Mouse (Mus musculus) neural tube, embryonic 10.5 days (tissue): ENCODE measurements at regions not wholly inside any gene's neighbourhood (a gene's known extent, or its start where the extent isn't known, plus 50 kb on each side); places are given as distances from the start of the nearest gene placed in this dataset.

Source experiments
- DNase-seq: peaks from one replicate; pipeline ENCODE4 v3.0.0-alpha.2; 2017; ENCODE audit warnings: low spot score; ENCODE audit errors: extremely low spot score

DNA sequence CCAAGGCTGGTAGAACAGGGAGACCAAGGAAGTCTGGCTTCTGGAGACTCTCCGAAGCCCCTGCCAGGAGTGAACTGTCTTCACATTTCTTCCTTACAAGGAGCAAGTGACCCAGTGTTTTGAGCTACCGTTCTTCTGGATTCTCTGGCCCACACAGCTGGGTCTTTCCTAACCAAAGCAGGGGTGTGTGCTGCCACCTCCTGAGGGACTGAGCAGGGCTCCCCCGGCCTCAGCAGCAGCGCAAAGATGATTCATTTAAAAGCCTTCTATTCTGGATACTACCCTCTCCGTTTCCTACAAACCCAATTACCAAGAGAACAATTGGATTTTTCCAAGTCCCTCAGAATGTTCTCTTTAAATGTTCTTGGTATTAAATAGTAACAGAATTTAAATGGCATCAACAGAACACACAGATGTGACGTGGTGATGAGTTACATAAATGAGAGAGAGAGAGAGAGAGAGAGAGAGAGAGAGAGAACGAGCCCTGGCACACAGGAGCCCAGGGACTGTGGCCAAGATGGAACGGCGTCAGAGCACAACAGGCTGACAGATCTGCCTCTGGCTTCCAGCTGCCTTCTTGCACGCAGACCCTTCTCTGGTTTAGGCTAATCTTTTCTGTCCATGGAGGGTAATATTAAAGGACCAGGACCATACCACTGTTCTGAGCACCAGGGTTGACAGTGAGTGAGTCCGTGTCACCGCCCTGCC is 191.6 kb downstream of the Agtpbp1 start:
- no peak for DNase-seq

DNA sequence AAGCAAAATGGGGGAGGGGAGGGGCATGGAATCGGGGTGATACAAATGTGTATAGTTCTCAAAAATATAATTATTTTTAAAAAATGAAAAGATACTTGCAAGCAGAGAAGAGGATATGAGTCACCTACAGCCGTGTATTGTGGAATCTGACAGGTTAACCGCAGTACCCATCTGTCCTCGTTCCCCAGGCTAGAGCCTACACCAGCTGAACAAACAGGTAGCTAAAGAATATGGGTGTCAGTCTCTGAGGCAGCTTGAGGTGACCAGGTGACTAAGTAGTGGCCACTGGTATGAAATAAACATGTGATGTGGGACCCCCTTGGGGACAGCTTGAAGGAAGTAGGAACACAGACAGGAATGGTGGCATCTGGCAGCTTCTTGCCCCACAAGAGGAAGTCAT is 192.2 kb downstream of the Agtpbp1 start:
- no peak for DNase-seq

DNA sequence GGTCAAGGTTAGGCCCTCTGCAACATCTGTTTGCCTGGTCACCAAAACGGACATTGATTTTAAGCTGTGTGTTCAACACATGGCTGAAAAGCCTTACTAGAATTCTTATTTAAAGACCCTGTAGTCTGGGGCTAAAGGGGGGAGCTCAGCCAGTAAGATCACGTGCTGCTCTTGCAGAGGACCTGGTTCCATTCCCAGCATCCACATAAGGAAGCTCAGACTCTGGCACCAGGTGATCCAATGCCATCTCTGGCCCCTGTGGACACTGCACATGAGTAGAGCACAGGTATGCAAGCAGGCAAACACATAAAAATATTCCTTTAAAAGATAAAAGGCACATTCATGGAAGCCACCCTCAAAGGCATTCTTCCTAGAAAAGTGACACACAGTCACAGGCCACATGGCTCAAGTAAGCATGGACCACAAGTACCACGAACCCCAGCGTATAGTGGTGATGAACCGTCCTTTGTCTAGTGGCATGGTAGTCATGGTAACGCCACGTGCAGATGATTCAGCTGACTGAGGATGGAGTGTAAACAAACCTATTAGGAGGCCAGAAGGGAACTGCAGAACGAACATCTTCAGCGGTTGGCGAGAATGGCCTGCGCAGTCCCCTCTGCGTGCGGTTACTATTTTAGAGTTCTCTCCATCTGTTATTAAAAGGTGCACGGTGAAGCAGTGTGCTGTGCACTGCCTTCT is 197.3 kb downstream of the Agtpbp1 start:
- DNase-seq = no peak

DNA sequence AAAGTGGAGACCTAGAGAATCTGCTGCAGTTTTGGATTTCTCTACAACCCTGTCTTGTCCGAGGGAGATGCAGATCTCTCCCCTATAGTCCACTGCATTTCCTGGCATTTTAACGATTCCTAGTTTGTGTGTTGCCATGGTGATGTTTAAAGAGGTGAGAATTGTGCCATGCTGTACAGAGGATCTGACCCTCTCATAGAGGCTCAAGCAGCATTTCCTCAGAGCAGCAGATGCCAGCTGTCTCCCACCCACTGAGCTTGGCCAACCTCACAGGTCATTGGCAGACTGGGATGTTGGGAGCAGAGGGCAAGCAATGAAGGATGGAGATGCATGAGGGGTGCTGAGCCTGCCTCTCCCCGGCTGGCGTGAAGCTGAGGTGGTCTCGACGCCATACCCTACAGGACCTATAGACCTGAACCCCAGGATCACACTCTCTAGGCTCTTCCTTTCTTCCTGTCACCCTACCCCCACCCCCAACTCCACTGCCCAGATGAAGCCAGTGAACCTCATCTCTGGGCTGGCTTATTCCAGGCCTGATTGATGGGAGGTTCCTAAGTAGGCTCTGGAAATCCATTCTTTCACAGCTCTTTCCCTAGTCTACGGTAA is 198.0 kb downstream of the Agtpbp1 start:
- DNase-seq = no peak

DNA sequence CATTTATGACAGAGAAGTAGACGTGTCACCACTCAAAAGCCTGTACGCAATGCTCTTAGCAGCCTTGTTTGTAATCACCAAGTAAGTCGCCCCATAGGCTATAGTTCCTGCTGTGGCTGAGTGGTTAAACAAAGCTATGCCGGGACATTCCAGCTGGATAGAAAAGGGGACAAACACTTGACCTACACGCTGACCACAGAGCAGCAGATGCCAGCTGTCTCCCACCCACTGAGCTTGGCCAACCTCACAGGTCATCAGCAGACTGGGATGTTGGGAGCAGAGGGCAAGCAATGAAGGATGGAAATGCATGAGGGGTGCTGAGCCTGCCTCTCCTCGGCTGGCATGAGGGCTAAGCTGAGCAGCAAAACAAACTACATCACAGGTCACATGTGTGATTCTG is 199.2 kb downstream of the Agtpbp1 start:
- DNase-seq = no peak

DNA sequence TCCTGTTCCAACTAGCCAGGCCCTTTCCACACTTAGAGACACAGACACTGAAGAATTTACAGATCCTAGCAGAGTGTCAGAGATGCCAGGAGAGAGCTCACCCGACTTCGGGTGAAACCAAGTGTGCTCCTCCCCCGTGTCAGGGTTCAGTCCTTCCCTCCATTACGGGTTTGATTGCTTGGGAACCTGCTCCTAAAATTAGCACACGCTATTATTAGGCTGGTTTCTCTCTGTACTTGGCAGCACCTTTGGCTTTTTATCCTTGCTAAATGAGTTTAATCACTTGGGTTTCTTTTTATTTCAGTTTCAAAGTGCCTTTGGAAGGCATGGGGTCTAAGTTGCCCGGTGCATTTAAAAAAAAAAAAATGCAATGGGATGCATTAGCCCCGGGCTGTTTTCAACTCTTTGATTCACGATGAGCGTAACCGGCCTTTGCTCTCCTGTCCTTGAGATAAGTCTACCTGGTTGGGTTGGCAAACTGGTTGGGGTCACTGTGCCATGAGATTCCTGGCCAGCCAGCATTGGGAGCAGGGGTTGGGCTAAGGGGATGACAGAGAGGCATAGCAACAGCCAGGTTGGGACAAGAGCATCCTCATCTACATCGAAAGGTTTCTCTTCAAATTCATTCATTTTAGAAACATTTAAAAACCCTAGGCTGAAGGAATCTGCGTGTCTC is 214.7 kb downstream of the Agtpbp1 start:
- no peak for DNase-seq

DNA sequence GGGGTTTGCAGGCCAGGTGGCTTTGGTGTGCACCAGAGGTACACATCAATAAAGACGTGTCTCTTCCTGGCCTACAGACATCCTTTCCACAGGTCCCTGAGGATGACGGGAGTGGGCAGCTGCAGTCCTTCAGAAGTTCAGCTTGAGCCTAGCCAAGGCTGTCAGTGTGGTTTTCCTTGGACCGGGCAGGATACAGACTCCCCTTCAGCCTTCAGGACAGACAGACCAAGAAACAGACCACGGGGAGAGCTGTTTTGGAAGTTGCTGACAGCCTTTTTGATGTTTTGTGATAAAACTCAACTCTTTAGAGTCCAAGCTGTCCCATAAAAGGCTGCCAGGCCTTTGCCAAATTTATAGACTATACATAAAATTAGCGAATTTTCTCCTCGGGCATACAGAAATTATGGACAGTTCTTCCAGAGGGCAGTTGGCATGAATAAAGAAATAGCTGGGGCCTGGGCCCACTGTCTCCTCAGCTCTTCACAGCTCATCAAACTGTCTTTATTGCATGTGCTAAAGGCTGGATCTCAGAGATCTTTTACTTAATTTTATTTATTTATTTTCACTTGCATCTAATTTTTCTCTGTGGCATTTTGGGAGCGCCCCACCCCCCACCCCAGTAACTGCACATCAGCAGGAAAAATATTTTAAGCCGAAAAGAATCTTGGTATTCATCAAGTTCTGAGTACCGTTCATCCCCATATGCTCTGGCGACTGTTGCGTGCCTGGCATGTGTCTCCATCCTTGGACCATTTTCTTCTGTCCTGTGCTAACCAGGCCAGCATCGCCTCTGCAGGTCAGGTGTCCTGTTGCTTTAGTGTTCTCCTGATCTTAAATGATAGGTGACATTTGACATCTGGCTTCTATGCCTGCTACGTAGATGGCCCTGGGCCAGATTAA is 216.2 kb downstream of the Agtpbp1 start:
- no peak for DNase-seq

DNA sequence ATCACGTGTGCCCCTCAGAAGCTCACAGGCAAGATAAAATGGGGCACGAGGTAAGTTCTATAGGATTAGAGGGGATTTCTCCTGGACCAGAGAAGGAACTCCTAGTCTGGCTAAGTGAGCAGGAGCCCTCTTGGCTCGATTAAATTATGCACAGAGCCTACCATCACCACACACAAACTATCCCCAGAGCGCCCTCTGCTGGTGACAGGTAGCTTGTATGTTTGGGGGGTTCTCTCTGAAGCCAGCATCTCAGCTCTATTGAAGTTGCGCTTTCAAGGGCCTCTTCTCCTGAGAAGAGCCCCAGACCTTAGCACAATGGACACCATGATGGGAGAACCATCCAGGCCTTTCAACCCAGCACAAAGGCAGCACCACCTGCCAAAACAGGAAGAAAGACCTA is 219.6 kb downstream of the Agtpbp1 start:
- peak; percentile 81 for DNase-seq

DNA sequence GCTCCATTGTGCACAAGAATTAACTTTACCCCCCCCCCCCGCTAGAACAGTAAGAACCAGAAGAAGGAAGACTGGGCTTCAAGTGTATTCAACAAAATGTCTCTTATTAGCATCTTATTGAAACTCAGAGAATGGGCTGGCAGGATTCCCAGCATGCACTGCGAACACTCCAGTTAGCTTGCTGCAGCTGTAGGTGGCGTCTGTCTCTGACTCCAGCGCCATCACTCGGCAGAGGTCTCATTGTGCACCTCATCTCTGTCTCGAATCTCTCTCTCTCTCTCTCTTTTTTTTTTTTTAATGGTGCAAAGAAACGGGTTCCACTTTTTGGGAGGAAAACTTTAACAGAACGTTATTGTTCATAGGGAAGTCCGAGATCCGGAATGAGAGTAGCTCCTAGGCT is 221.6 kb downstream of the Agtpbp1 start:
- DNase-seq = no peak

DNA sequence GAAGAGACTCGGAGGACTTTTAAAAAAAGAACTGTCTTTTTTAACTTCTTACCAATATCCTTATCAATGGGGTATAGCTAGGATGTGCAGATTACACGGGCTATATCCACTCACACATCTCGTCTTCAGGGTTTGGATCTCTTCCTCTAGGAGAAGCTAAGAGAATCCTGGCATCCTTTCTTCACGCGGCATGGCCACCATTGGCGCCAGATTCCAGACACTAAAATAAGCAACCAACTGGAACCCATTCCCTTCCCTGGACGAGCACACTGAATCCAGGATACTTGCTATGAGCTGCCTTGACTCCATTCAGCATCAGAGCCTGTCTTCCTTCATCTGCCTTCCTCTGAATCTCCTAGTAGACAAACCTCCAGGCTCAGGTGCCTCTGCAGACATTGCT is 223.7 kb downstream of the Agtpbp1 start:
- no peak for DNase-seq

DNA sequence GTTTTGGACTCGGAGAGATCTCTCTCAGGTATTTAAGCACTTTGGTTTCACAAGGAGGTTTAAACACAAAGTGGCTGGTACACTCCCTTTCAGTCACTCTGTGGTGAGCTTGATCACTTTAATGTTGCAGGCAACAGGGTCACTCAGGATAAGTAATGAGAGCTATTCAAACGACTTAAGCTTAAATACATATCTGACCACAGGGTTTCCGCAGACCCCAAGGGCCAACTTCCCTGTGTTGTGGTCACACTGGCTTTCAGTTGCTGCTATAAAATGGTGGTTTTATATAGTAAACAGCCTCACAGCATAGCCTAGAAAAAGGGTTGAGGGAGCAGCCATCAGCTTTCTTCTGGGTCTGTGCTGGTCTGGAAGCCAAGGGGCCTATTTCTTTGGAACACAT is 225.0 kb downstream of the Agtpbp1 start:
- DNase-seq = no peak

DNA sequence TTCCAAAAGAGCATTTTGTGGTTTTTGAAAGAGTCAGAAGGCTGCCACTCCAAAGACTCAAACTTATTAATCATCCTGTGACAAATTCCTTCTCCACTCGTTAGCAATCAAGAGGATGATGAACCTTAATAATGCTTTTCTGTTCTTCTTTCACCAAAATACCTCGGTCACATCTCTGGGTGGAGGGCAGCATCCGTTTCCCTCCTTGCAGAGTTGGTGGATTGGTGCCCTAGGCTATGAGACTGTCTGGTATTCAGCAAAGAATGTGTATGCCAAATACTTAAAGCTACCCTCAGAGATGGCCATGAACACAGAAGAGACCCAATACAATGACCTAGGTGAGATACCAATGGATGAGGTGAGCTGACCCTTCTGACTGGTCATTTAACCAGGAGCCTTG is 226.6 kb downstream of the Agtpbp1 start:
- DNase-seq = no peak

DNA sequence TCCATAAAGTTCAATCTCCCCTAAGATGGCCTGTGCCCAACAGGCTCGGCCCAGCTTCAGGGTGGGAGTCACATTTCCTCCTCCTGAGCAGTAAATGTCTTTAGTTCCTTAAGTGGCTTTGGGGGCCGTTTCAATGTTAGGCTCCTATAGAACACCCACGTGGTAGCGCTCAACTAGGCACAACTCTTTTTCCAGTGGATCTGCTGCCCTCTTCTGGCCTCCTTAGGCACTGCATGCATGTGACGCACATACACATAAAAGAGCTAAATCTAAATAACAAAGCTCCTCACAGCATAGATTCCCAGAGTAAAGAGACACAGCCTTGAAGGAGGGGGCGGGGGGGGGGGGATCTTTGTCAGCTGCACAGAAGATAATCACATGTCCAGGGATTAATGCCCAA is 233.6 kb downstream of the Agtpbp1 start:
- peak; percentile 28 for DNase-seq

DNA sequence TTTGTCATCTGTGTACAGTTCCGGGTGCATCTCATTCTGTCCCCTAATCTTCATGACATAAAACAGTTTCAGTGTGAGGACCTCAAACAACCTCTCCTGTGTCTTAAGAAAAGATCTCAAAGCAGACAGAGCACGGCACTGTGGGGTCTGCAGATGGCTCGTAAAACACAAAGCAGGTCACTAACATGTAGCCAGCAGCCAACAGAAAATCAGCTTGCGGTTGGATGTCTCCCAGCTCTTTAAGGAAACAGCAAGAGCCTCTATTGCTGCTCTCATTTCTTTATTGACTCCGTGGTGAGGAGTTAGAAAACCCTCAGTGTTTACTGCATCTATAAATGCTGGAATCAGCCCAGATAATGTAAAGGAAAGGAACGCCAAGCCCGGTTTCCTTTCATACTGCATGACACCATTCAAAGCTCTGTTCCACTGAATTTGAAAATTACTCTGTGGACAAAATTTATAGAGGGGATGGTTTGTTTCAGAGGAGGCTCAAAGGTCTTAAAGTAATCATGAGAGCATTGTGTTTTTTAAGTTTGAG is 234.3 kb downstream of the Agtpbp1 start:
- no peak for DNase-seq

DNA sequence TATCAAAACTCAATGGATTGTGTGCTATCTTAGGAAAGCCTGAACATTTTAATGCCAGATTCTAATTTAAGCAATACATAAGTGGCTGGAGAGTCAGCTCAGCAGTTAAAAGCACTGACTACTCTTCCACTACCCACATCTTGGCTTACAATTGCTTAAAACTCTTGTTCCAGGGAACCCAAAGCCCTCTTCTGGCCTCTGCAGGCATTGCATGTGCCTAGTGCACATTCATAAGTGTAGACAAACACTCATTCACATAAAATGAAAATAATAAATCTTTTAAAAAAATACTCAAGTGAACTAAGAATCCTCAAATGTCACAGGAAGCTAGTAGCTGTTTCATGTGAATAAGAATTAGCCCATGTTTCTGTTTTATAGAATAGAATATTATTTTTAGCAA is 236.5 kb downstream of the Agtpbp1 start:
- DNase-seq = no peak

DNA sequence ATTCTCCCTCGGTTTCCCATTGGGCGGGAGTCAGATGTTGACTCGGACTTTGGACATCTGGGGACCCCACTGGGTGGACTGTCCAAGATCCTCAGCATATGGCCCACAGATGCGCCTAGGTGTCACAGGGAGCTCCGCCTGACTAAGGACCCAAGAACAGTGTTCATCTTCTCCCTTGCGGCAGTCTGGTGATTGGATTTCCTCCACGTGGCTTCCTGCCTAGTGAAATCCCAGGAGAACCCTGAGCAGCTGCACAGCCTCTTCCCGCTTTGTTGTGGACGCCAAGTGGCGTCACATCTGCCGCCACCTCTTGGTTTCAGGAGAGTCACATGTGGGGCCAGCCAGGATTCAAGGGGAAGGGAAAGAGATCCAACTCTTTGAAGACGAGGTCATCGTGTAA is 243.2 kb downstream of the Agtpbp1 start:
- DNase-seq = no peak

DNA sequence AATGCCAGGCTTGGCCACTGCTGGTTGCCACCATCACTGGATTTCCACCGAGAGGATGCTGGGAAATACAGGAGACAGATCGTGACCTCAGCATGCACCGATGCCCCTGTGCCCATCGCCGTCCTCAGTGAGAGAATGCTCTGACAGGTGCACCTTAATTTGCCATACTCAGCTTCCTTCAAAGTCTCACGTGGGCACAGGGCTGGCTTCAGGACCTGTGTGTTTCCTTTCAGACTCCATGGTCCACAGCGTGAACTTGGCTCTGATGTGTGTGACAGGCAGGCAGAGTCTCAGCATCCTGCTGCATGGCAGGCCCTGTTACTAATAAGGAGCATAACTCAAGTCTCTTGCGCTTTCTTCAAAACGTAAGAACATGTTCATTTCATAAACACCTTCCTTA is 246.6 kb downstream of the Agtpbp1 start:
- DNase-seq = no peak

DNA sequence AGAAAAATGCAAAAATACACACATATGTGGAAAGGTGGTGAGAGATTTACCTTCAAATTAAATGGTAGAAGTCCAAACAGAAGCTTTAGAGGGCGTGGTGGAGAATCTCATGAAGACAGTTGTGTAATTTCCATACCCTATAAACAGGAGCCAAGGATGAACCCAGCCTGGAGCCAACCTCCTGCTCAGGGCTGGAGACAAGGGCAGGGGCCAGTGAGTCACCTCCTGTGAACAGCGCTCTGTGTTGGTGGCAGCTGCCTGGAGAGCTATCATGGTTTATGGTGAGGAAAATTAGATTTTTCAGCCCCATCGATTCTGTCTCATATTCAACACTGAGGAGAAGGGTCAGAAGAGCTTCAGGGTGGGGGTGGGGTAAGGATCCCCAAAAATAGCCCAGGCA is 261.1 kb downstream of the Agtpbp1 start:
- DNase-seq = no peak

DNA sequence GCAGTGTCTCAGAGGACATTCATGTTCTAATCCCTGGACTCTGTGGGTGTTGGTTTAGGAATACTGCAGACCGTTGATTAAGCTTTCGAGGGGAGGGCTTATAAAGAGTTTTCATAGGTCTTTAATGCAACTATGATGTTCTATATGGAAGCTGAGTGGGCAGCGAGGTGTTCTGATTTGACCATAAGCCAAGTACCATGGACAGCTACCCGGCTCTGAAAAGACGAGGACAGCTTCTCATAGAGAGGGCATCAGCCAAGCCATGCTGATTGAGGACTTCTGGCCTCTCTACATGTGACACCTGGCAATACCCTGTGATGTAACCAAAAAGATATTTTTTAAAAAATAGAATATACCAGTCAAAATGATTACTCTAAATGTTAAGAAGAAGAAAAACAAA is 261.6 kb downstream of the Agtpbp1 start:
- DNase-seq = peak; percentile 43

DNA sequence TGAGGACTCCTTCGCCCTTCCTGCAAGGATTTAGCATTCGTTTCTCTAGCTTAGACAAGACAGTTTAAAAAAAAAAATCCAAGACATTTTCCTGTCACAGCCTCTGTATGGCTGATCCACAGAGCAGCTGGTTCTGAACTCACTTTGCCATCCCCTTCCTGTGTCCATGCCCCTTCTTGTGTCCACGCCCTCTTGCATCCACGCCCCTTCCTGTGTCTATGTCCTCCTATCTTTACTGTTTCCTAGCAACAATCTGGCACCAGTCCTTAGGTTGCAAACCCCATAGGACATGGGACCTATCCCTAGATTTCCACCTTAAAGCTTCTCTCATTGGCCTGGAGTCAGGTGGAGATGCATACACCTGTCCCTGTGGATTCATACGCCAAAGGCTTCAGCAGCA is 264.8 kb downstream of the Agtpbp1 start:
- DNase-seq = no peak

DNA sequence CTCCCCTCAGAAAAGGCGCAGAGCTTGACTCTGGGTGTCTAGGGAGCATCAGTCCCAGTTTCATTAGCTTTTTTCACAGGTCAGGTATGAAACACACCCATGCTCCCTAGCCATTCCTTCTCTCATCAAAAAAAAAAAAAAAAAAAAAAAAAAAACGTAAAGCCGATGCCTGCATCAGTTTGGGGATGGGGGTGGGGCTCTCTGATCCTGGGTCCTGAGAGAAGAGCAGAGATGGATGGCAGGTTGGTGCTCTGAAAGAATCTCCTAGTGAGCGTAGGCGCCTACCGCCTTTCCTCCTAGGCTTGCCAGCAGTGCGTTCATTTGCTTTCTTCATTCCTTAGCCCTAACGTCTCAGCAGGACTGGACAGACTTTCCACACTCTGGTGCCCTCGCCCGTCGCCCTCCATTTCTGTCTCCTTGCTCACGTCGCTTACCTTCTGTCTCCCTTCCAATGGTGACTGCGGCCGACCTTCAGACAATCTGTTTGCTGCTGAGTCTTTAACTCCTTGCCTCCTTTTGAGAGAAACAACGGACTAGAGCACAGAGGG is 267.5 kb downstream of the Agtpbp1 start:
- no peak for DNase-seq
